Mouse (Mus musculus) layer of hippocampus, adult 9-11 months (tissue): ENCODE results near the gene Cbfa2t3.

Source experiments
- DNase-seq: peaks from one replicate; pipeline ENCODE4 v3.0.0; 2022

Gene Cbfa2t3

DNA sequence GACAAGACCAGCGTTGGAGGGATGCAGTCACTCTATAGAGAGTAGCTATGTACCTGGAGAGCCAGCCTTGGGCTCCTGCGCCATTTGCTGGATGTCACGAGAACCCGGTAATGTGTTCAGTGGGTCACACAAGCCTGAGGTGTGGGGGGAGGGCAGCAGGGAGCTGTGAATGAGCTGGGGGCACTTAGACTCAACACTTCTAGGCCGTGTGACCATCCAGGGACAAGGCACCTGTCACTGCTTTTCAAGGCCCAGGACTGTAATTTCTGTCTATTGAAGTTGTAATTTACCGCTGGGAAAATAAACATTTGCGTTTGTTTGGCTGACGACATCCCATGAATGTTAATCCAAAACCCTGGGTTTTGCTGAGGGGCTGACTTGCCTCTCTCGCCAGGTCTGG is 12.0 kb downstream of the Cbfa2t3 start:
- no peak for DNase-seq

GRCm38 (mm10) chr8:122685097-122685861 is 13.6 kb downstream of the Cbfa2t3 start:
- no peak for DNase-seq

DNA sequence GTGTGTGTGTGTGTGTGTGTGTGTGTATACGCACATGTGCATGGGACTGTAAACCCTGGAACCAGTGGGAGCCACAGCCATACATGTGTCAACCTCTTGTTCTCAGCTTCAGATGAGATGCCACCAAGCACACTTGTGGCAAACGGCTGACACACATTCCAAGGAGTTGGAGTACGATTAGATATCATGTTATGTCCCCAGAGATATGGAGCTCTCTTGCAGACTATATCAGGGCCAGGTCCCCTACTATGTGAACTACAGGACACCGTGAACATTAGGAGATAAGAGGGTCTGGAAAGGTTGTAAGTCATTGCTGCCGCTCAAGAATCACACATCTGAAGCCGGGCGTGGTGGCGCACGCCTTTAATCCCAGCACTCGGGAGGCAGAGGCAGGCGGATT is 16.1 kb downstream of the Cbfa2t3 start:
- DNase-seq = no peak

DNA sequence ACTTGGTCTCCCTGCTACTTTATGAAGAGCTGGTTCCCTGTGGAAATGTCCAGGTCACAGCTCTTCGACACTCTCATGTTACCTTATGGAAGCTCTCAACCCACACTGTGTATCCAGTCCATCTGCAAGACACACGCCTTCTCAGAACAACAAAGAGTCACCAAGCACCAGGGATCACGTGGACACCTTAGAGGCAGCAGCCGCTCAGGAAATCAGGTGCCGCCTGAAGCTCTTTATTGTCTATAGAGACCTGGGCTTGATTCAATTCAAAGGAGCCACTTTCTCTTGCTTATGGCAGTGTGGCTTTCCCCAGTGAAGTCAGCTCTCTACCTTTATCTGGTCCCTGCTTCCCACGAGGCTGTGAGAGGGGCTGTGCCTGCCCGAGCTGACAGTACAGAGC is 18.7 kb downstream of the Cbfa2t3 start:
- DNase-seq = no peak

DNA sequence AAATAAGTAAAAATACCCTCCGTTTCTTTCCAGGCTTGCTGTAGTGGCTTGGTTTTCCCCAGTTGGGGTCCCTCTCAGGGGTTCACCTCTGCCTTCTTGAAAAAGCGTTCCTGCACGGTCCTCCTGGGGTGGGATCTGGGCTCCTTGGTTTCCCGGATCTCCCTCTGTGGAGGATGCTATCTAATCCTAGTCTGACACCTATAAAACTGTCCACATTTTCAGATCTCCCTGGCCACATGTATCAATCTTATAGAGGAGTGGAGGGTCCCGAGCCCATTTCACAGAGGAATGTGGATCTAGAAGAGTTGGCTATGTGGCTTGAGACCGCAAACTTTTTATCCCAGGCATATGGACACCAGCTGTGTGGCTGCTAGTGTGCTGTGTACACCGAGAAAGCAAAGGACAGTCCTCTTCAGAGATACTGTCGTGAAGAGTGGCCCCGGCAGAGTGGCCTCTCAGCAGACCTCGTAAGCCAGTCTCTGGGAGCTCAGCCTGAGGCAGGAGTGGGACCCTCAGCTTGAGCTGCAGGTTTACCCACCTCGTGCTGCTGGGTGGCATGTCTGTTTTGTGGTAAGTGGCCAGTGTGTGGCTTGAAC is 19.5 kb downstream of the Cbfa2t3 start:
- no peak for DNase-seq

- DNase-seq = no peak
Measured at GRCm38 (mm10) chr8:122678896-122679210, 20.1 kb downstream of the Cbfa2t3 start.

DNA sequence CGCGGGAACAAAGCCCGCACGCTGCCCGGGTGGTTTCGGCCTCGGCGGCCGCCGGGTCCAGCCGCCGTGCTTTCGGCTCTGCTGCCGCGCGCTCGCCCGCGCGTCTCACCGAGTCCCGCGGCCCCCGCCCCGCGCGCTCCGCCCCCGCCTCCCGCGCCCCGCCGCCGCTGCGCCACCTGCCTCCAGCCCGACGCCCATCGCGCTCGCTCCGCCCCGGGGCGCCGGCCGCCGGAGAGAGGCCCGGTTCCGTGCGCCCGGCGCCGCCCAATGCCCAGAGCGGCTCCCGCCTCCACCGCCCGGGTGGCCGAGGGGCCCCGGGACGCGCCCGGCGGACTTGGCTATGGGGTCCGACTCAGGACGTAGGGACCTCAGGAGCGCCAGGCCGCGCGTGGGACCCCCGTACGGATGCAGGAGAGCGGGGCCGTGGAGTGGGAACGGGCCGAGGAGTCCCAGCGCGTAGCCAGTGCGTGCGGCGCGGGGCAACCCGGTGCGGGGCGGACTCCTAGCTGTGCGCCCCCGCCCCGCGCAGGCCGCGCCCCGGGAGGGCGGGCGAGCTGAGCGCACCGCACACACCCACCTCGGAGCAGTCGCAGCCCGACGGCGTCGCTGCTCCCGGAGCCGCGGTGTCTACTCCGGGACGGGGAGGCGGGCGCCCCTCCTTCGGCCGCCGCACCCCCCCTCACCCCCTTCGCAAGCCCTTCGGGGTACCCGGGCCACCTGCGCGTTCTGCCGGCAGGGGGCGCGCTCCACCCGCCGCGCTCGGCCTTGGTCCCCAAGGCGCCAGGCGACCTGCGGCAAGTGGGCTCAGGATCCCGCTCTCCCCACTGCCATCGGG is 20.6 kb downstream of the Cbfa2t3 start:
- peak; percentile 56 for DNase-seq

GRCm38 (mm10) chr8:122677481-122678021 is 21.4 kb downstream of the Cbfa2t3 start:
- peak; percentile 36 for DNase-seq

DNA sequence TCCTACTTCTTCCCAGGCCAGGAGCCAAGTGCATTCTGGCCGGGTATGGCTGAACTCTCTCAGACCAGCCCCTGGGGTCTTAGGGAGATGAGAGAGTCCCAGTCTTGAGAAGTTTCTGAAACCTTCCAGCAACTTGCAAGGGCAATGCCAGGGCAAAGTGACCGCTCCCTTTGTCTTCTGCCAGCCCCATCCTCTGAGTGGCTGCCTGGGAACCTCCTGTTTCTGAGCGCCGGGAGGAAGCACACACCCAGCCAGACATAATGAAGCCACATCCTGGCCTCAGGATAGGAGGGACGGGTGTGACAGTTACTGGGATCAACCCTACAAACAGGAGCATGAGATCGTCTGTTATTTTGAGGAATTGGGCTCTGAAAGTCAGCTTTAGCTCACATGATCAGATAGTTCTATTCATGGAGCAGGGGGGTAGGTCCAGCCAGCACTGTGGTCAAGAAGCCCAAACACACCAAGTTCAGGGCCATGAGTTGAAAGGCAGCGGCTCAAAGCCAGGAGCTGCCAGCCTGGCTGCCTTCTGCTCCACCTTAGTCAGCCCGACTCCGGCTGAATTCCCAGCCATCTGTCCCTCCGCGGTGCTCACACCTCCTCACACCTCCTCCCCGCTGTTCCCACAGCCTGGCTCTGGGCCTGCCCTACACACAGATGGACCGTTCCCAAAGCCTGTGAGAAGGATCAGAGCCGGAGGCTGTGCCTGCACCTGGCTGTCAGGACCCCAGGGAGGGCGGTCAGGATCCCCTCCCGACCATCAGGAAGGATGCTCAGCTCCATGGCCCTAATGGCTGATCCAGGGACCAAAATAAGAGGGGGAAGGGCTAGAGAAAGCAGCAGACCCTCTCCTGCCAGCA is 22.1 kb downstream of the Cbfa2t3 start:
- peak; percentile 87 for DNase-seq

DNA sequence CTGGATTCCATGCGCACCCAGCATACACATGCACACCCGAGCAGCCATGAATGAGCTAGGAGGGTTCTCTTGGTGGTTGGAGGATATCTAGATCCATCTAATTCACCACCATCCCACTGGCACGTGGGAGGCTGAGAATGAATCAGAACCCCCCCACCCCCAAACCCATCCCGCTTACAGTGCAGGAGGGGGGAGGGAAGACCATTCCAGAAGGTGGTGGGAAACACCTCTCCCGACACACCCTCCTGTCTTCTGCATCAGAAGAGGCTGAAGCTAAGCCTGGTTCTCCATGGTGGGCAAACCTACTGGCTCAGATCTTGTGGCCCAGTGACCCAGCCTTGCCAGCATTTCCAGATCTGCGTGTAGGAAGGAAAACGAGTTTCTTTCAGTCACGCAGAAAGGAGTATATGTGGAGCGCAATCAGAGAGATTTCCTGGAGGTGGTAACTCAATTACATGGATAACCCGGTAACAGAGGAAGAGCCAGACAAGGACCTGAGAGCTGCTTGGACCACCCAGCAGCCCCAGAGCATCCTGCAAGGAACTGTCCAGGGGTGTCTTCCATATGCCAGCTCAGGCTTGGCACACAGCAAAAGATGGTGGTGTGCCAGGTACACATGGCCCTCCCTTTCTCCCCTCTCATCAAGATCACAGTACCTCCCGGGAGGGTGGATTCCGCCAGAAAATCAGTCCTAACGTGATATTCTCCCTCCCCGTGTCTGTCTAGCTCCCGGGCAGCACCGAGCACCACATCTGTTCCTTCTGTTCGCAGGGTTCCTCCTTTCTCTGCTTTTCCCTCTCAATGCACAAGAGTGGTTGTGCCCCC is 23.1 kb downstream of the Cbfa2t3 start:
- no peak for DNase-seq

DNA sequence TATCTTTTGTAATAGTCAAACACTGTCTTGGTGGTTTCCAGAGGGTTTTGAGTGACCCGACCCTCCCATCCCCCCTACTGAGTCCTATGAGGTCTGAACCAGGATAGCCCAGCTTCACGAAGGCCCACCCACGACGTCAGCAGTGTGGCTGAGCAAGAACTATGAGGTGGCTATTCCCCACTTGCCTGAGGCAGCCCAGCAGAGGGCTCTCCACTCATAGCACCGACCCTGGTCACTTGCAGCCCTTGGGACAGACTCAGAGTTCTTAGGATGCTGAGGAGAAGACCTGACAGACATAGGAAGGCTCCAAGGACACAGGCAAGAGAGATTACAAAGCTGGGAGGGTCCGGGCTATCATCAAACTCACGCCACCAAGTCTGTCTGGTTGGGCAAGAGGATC is 23.9 kb downstream of the Cbfa2t3 start:
- no peak for DNase-seq

GRCm38 (mm10) chr8:122673989-122674388 is 24.9 kb downstream of the Cbfa2t3 start:
- DNase-seq = no peak

GRCm38 (mm10) chr8:122671894-122672293 is 27.0 kb downstream of the Cbfa2t3 start:
- no peak for DNase-seq

- DNase-seq = no peak
Measured at GRCm38 (mm10) chr8:122670718-122671117, 28.2 kb downstream of the Cbfa2t3 start.

DNA sequence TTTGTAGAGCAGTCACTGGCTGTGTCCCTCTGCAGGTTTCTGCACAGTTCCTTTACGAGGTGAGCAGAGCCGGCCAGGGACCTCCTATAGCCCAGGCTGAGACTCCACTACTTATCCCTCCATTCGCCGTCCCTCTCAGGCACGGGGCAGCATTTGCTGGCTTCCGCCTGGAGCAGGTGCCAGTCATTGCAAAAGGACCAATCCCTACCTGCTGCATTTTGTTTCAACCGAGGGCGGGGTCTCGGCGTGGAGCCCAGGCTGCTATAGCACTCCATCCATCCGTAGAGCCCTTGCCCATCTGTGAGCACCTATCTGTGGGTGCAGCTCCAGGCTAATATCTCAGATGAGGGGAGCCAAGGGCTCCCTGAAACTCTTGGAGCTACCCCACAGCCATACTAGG is 28.9 kb downstream of the Cbfa2t3 start:
- no peak for DNase-seq

DNA sequence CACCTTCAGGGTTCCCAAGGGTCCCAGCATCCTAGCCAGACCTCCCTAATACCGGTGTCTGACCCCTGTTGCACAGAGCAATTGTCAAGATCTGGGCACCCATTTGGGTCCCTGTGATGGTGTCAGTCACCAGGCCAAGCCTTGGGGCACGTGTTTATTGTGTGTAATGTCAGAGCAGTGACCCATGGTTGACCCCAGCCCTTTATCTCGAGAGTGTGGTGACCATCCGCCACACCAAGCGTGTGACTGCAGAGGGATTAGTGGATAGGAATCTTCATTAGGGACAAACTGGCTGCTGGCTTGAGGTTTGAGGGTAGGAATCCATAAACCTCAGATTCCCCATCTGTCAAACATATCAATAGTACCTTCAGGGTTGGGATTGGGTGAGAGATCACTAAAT is 29.5 kb downstream of the Cbfa2t3 start:
- DNase-seq = no peak

DNA sequence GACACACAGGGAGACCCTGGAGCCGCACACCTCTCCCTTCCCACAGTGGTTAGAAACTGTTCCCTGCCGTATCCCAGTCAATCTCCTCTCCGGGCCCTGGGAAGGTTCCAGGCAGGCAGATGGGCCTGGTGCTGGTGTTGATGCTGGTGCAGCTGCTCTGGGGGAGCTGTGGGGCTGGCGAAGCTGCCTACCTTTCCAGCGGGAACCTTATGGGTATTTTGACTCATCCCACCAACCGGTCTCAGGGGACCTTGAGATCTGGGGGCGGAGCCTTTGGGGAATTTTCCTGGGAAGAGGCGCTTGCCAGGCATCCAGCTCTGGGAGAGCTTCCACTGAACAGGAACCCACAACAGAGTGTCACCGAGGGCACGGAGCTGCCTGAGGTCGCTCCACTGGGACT is 31.1 kb downstream of the Cbfa2t3 start:
- DNase-seq = peak; percentile 65

GRCm38 (mm10) chr8:122666827-122667226 is 32.1 kb downstream of the Cbfa2t3 start:
- peak; percentile 83 for DNase-seq

GRCm38 (mm10) chr8:122666338-122666764 is 32.6 kb downstream of the Cbfa2t3 start:
- peak; percentile 21 for DNase-seq

DNA sequence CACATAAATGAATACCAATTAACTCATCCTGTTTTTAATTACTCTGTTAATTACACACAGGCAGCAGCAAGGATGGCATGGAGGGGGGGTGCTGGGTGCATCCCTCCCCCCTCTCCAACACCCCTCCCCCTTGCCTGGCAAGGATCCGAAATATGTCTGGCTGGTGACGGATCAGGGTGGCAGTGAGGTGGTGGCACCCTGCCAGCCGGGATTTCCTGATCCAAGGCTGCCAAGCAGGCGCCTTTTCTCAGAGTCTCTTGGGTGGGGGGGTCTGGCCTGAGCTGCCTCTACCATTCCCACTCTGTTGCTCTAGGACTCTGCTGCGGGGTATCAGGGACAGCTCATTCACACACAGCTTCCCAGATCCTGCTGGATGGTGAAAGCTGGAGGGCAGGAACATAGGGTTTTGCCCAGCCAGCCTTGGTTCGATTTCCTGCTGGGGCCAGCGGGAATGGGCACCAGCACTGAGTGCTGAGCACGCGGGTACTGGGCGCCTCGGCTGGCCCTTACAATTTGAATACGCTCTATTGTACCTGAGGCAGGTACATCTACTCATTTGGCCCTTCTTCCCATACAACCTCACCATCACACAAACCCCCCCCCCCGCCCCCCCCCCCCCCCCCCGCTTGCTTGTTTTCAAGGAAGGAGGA is 33.1 kb downstream of the Cbfa2t3 start:
- DNase-seq = peak; percentile 37

GRCm38 (mm10) chr8:122665221-122665620 is 33.7 kb downstream of the Cbfa2t3 start:
- DNase-seq = peak; percentile 77
